Mouse (Mus musculus) layer of hippocampus, adult 8-10 months (tissue): ENCODE data around the gene Dusp9. TPM values are rescaled to one million over a fixed set of nuclear protein-coding genes. Genes with fewer than 3 reads are reported as not detected.
A peak's percentile ranks its signal among the peaks of the same experiment; 100 is the strongest.

Experiments used
- DNase-seq, 2 experiments: peaks; one replicate each; pipeline ENCODE4 v3.0.0; 2022; ENCODE audit warnings: low spot score in 2 of 2
- total RNA-seq, 4 experiments: library from RNA; stranded (reverse); gene quantifications; 2 replicates each; pipeline ENCODE4 v1.2.4; 2022

Gene Dusp9
- total RNA-seq, 4 experiments from 2014 or later = 0.28 to 0.58 (median 0.38) TPM

GRCm38 (mm10) chrX:73663143-73663542 lies 23.9 kb downstream of the Dusp9 start:
- DNase-seq = no peak

- peak in 1 of 2 experiments; percentile 44 for DNase-seq
Observed at GRCm38 (mm10) chrX:73672031-73672431, 32.8 kb downstream of the Dusp9 start.

- peak in 1 of 2 experiments; percentile 59 for DNase-seq
Observed at GRCm38 (mm10) chrX:73672879-73673618, 33.8 kb downstream of the Dusp9 start, which contains the start of gene Slc6a8. Gene Slc6a8 (plus strand): TSS chrX:73673150.

GRCm38 (mm10) chrX:73673619-73673967 lies 34.4 kb downstream of the Dusp9 start:
- no peak for DNase-seq

DNA sequence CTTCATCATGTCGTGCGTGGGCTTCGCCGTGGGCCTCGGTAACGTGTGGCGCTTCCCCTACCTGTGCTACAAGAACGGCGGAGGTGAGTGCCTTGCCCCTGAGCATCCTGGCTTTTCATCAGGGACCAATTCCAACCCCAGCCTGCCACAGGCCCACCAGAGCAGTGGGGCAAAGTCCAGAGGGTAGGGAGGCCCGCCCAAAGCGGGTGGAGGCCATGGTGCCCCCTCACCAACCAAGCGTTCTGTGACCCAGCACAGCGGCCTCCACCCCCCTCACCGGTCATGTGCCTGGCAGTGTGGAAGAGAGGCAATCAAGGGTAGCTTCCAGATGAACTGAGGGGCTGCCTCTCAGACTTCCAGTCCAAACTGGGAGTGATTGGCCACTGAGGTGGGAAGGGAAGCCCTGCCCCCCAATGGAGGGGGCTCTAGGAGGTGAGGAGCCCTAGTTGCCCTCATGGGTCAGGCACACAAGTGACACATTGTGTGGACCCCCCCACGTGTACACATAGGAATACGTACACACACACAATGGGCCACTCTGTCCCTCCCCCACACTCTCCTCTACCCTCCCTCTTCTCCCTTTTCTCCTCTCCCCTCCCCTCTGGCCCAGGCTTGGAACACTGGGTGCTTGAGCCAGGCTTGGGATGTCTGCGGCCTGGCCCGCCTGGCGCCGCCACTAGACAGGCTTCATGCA lies 34.9 kb downstream of the Dusp9 start:
- no peak for DNase-seq

GRCm38 (mm10) chrX:73675231-73675630 lies 36.0 kb downstream of the Dusp9 start:
- DNase-seq = no peak

DNA sequence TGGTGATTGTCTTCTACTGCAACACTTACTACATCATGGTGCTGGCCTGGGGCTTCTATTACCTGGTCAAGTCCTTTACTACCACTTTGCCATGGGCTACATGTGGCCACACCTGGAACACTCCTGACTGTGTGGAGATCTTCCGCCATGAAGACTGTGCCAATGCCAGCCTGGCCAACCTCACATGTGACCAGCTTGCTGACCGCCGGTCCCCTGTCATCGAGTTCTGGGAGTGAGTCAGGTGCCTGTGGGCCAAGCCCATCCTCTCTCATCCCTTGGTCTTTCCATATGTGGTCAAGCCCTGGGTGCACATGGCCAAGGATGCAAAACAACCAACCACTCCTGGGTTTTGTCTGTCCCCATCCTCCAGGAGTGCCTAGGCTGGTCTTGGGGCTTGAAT lies 37.4 kb downstream of the Dusp9 start:
- no peak for DNase-seq

DNA sequence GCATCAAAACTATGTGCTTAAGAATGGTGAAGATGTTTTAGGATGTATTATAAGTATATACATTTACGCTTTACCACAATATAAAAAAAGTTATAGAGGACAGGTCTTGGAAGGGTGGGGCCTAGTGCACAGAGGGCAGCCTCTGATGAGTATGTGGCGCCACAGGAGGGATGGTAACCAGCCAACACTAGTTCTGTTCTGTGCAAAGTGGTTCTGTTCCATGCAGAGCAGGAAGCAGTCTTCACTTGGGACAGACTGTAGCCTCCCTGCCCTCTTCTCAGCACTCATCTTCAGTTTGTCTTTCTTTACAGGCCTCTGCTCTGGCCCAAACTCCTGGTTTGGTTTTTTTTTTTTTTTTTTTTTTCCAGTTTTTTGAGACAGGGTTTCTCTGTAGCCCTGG lies 44.9 kb downstream of the Dusp9 start:
- no peak for DNase-seq

- DNase-seq = no peak
Observed at GRCm38 (mm10) chrX:73684978-73685377, 45.8 kb downstream of the Dusp9 start.

- DNase-seq = no peak
Observed at GRCm38 (mm10) chrX:73685629-73686028, 46.4 kb downstream of the Dusp9 start.

DNA sequence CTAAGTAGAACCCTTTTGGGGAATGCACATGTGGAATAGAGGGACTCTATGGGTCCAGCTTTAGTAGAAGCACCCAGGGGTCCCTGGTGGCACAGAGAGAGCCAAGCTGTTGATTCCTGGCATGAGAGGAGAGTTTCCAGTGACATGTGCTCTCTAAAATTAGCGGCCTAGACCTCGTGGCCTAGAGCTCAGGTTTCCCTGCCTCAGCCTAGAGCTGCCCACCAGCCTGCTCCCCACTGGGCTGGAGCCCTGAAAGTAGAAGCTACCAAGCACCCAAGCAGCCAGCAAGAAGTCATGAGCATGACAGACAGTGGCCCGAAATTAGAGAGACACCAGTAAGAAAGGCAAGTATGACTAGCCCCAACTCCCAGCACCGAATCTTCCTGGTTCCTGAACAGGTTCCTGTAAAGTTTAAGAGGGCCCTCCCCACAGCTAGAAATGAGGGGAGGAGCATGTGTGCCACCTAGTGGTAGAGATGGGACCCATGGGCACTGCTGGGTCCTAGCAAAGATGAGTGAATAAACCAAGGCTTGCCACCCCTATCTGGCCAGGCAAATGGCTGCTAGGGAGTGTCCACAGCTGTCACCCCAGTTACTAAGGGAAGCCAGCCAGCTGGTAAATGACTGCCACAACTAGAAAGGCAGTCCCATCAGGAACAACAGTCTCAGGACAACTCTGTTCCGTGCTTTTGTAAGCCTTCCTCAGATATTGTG lies 51.9 kb downstream of the Dusp9 start:
- peak in 1 of 2 experiments; percentile 46 for DNase-seq

Other genes with a start within 250 kb of the Dusp9 start
- not detected for gene Gm18336, start 240.7 kb upstream of the Dusp9 start, total RNA-seq
- 1 to 10 TPM; 1.5 to 4.3 (median 2.1) TPM for gene Zfp92, start 228.3 kb upstream of the Dusp9 start, total RNA-seq
- not detected for gene Trex2, start 204.1 kb upstream of the Dusp9 start, total RNA-seq
- gene Haus7, start 180.4 kb upstream of the Dusp9 start, total RNA-seq = 10 to 100 TPM in 3 of 4 experiments, 1 to 10 TPM in 1; 8.5 to 12.8 (median 11.0) TPM
- 10 to 100 TPM; 15.7 to 23.0 (median 21.3) TPM for gene Bgn, start 155.8 kb upstream of the Dusp9 start, total RNA-seq
- gene Atp2b3, start 136.3 kb upstream of the Dusp9 start, total RNA-seq = 100 to 1,000 TPM; 136 to 147 (median 141) TPM
- 100 to 1,000 TPM; 115 to 126 (median 117) TPM for gene Pnck, start 20.7 kb downstream of the Dusp9 start, total RNA-seq
- gene Slc6a8, start 33.7 kb downstream of the Dusp9 start, total RNA-seq = 100 to 1,000 TPM; 101 to 115 (median 108) TPM
- gene Bcap31, start 76.8 kb downstream of the Dusp9 start, total RNA-seq = 10 to 100 TPM; 82.3 to 95.3 (median 86.5) TPM
- gene Abcd1, start 77.2 kb downstream of the Dusp9 start, total RNA-seq = 10 to 100 TPM; 13.6 to 16.6 (median 15.1) TPM
- 10 to 100 TPM; 14.3 to 17.3 (median 15.5) TPM for gene Plxnb3, start 117.7 kb downstream of the Dusp9 start, total RNA-seq
- gene Srpk3, start 135.0 kb downstream of the Dusp9 start, total RNA-seq = 10 to 100 TPM in 1 of 4 experiments, 1 to 10 TPM in 3; 7.5 to 10.4 (median 8.1) TPM
- 100 to 1,000 TPM; 200 to 214 (median 203) TPM for gene Idh3g, start 147.5 kb downstream of the Dusp9 start, total RNA-seq
- gene Ssr4, start 147.6 kb downstream of the Dusp9 start, total RNA-seq = 100 to 1,000 TPM in 2 of 4 experiments, 10 to 100 TPM in 2; 87.5 to 127 (median 98.2) TPM
- 100 to 1,000 TPM in 1 of 4 experiments, 10 to 100 TPM in 3; 90.5 to 100 (median 95.6) TPM for gene Pdzd4, start 185.6 kb downstream of the Dusp9 start, total RNA-seq